Mouse (Mus musculus): ENCODE results near the gene Nampt.
"Not testable (repeated sequence)": the region's sequence is repeated elsewhere in the genome, so short reads cannot be mapped to it uniquely, and the experiment has no call there.

Nampt gene

DNA sequence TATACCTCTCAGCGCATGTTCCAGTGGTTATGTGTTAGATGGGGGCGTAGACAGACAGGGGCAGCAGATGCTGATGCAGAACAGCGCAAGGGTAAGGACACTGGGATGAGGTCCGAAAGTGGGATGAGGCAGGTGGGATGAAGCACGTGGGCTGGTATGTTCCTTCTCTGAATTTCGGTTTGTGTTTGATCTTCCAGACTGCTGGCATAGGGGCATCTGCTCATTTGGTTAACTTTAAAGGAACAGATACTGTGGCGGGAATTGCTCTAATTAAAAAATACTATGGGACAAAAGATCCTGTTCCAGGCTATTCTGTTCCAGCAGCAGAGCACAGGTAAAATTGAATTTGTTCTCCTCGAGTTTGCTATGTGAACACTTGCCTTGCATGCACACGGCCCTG is 19.6 kb downstream of the Nampt start:
- DNase-seq (ENCODE audit: extremely low read depth, low read depth, low spot score) = no peak

- DNase-seq (ENCODE audit: extremely low read depth, low read depth, low spot score) = no peak
Measured at GRCm38 (mm10) chr12:32841442-32841900, 22.1 kb downstream of the Nampt start.

- DNase-seq (ENCODE audit: extremely low read depth, low read depth, low spot score) = no peak
Measured at GRCm38 (mm10) chr12:32846325-32846724, 27.0 kb downstream of the Nampt start.

DNA sequence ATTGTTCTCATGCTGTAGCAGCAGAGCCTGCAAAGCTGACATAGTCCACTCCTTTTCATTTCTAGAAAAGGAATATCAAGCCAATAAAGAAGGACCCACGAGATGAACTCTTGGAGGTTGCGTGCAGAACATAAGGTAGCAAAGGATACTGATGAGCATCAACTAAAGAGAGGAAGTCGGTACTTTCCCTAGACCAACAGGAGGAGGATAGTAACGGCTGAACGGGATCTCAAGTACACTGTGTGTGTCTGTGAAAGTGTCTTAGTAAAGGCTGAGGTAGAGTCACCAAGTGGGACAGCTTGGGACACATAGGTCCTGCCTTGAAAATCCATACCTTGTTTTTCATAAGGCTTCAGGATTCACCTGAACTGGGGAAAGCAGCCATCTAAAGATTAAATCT is 34.4 kb downstream of the Nampt start:
- no peak for DNase-seq (ENCODE audit: extremely low read depth, low read depth, low spot score)

DNA sequence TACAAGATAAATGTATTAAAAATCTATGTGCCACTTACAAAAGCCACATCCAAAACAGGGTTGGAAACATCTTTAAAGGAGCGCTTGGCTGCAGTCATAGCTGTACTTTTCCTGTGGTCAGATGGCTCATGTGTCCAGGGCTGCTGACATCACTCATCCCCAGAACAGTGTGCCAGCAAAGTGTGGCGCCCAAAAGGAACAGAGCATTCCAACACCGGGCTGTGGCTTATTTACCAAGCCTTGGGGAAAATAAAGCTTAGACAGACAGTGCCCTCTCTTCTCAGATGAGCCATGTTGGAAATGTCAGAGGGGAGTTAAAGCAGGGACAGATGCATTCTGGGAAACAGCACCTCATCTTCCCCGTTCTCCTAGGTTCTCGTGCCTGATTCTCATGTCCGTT is 35.5 kb downstream of the Nampt start:
- no peak for DNase-seq (ENCODE audit: extremely low read depth, low read depth, low spot score)

GRCm38 (mm10) chr12:32855398-32855797 is 36.1 kb downstream of the Nampt start:
- no peak for DNase-seq (ENCODE audit: extremely low read depth, low read depth, low spot score)

DNA sequence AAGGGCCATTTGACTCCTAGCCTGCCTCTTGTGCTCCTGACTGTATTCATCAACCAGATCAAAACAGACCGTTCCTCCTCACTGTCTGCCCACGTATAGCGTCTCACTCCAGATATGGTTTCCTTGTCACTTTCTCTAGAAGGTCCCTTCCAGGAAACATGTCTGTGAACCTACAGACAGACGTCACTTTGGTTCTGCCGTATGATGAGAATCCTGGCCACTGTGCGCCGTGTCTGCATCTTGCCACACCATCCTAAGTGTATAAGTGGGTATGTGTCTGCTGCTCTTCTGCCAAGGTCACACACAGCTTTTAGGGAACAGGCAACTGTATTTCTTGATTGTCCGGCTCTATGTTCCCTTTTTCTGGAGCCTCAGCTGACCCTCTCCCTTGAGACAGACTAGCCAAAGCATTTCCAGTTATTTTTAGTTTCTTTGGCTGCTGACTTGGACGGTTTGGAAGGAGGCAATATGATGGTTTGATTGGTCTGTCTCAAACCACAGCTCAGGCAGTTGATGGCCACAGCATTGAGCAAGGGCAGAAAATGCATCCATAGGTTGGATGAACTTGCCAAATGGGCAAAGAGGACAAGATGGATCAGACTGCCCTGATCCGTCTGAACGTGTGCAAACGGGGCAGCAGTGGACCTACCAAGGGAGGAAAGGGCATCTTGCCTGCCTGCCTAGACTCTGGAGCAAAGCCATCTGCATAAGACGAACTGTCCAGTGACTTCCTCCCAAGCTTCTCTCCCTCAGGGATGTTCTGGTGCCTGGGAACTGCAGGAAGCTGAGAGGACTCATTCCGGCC is 37.6 kb downstream of the Nampt start:
- DNase-seq (ENCODE audit: extremely low read depth, low read depth, low spot score) = no peak

GRCm38 (mm10) chr12:32858444-32858843 is 39.1 kb downstream of the Nampt start:
- no peak for DNase-seq (ENCODE audit: extremely low read depth, low read depth, low spot score)

- no peak for DNase-seq (ENCODE audit: extremely low read depth, low read depth, low spot score)
Measured at GRCm38 (mm10) chr12:32860820-32861219, 41.5 kb downstream of the Nampt start.

GRCm38 (mm10) chr12:32870815-32871214 is 51.5 kb downstream of the Nampt start:
- no peak for DNase-seq (ENCODE audit: extremely low read depth, low read depth, low spot score)

DNA sequence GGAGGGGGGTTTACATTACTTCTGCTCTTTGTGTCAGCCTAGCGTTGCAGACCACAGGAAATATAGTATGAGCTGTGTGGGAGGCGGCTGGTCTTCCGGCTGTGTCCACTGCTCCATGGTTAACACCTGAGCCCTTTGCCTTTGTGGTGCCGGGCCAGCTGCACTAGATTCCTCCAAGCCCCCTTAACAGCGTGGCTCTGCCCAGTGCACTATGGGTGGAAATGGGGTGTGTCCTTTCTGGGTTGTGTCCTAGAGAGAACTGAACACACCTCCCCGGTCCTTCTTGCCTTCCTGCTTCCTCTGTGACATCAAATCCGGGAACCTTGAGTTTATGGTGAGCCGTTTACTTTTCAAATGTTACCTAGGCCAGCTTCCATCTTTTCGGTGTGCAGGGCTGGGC is 58.2 kb downstream of the Nampt start:
- no peak for DNase-seq (ENCODE audit: extremely low read depth, low read depth, low spot score)

- no peak for DNase-seq (ENCODE audit: extremely low read depth, low read depth, low spot score)
Measured at GRCm38 (mm10) chr12:32877964-32878571, 58.7 kb downstream of the Nampt start.

DNA sequence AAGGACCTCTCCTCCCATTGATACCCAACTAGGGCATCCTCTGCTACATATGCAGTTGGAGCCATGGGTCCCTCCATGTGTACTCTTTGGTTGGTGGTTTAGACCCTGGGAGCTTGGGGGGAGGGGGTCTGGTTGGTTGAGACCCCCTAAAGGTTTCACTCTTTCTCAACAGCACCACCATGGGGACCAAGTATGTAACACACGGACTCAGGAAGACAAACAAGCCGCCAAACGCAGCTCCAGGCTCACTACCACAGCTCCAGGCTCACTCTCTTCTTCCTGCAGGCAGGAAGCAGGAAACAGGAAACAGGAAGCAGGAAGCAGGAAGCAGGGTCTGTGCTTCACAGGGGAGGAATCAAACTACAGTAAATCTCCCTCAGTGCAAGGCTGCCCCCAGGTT is 60.0 kb downstream of the Nampt start:
- DNase-seq (ENCODE audit: extremely low read depth, low read depth, low spot score) = no peak

- DNase-seq (ENCODE audit: extremely low read depth, low read depth, low spot score) = no peak
Measured at GRCm38 (mm10) chr12:32884356-32884755, 65.0 kb downstream of the Nampt start.

- DNase-seq (ENCODE audit: extremely low read depth, low read depth, low spot score) = no peak
Measured at GRCm38 (mm10) chr12:32885041-32885440, 65.7 kb downstream of the Nampt start.

GRCm38 (mm10) chr12:32886353-32886752 is 67.0 kb downstream of the Nampt start:
- no peak for DNase-seq (ENCODE audit: extremely low read depth, low read depth, low spot score)

- no peak for DNase-seq (ENCODE audit: extremely low read depth, low read depth, low spot score)
Measured at GRCm38 (mm10) chr12:32888226-32888625, 68.9 kb downstream of the Nampt start.

- DNase-seq (ENCODE audit: extremely low read depth, low read depth, low spot score) = no peak
Measured at GRCm38 (mm10) chr12:32889846-32890245, 70.5 kb downstream of the Nampt start.

DNA sequence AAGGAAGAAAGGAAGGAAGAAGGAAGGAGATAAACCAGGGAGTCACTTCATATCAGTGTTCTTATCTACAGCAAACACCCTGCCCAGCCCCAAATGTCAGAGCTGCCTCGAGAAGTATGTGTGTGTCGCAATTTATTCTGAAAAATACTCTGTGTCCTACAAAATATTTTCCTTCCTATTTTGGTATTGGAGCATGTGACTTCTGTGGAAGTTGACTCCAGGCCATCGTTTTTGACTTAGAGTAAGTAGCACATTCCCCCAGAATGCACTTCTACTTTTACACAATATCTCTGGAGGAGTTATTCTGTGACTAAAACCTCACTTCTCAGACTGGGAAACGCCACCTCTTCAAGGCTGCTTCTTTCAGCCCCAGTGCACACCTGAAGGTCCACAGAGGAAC is 71.1 kb downstream of the Nampt start:
- DNase-seq (ENCODE audit: extremely low read depth, low read depth, low spot score) = no peak

DNA sequence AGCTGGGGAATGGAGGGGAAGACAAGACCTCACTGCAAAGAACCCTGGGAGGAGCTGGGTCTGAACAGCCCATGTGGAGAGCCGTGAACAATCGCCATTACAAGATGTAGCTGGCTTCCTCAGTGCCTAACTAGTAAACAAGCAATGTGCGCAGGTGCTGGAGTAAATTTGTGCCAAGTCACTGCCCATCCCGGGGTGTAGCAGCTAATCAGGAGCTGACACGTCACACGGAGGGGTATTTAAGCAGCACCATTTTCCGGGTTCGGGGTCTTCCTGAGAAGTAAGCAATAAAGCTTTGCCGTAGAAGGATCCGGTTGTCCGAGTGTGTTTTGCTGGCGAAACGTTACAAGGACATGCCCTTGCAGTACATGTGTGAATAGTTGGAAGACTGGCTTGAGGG is 71.9 kb downstream of the Nampt start:
- not testable (repeated sequence) for DNase-seq (ENCODE audit: extremely low read depth, low read depth, low spot score)

DNA sequence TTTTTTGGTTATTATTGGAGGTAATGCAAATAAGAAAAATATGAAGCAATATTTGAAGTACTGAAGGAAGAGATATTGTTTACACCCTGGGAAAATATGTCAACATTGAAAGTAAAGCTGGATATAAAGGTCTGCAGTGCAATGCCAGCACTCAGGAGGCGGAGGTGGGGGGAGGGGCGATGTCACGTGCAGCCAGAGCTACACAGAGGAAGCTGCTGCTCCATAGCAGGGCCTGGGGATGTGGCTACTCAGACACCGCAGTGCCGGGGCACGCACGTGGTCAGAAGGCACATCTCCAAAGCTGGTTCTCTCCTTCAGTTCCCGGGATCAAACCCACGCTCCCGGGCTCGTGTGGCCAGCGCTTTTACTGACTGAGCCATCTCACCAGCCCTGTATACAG is 73.9 kb downstream of the Nampt start:
- no peak for DNase-seq (ENCODE audit: extremely low read depth, low read depth, low spot score)

DNA sequence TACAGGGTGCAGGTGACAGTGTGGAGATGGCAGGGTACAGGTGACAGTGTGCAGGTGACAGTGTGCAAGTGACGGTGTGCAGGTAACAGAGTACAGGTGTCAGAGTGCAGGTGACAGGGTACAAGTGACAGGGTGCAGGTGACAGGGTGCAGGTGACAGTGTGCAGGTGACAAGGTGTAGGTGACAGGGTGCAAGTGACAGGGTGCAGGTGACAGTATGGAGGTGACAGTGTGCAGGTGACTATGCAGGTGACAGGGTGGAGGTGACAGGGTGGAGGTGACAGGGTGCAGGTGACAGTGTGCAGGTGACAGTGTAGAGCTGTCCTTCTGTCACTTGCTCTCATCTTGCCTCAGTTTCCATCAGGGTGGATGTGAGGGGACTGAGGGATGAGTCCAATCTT is 76.5 kb downstream of the Nampt start:
- DNase-seq (ENCODE audit: extremely low read depth, low read depth, low spot score) = no peak

DNA sequence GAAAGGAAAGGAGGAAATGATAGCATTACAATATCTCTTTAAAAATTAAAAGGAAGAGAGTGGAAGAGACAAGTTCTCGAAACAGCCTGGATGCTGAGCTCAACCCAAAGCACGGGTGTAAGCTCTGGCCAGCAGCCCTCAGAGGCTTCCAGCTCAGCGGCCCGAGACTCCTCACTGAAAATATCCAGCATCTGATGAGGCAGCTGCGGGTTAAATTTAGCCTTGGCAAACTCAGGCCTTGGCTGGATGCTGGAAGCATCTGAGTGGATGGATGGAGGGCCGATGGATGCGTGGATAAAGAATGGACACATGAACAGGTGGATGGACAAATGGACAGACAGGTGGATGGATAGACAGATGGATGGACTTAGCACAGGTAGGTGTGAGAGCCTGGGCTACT is 77.2 kb downstream of the Nampt start:
- DNase-seq (ENCODE audit: extremely low read depth, low read depth, low spot score) = no peak
